Mouse (Mus musculus): ENCODE results near the gene Rock2. TPM values are rescaled to one million over a fixed set of nuclear protein-coding genes. Genes with fewer than 3 reads are reported as not detected.
A peak's percentile ranks its signal among the peaks of the same experiment; 100 is the strongest.
"Not testable (repeated sequence)": the region's sequence is repeated elsewhere in the genome, so short reads cannot be mapped to it uniquely, and the experiment has no call there.

The Rock2 gene
- polyA plus RNA-seq, 1 experiment from 2014 or later = 23.8 TPM

DNA sequence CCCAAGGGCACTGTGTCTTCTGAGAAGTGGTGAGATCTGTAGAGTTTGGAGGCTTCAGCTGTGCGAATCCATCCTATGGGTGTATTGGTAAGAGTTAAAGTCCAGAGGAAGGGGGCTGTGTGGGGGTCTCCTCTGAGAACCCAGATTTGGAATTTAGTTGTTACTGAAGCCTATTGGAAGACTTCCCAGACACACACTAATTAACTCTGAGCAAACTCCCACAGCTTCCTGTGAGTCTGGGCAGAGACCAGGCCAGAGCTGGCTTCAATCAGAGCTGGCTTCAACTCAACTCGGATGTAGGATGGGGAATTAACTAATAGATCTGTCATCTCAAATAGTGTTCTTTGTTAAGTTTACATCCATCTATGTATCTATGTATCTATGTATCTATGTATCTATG, 121.0 kb downstream of the Rock2 start:
- no peaks in the 10 kb centered on the region for H3K36me3 ChIP-seq (ENCODE audit: inconsistent target)
- no peaks in the 10 kb centered on the region for H3K79me2 ChIP-seq (ENCODE audit: inconsistent target)
- WGBS (ENCODE audit: missing documents) = 79% methylated on average over 2 of the region's 2 CpGs
- no peak overlapping the region for H3K27ac ChIP-seq
- H3K4me3 ChIP-seq (ENCODE audit: inconsistent target) = no peak overlapping the region

DNA sequence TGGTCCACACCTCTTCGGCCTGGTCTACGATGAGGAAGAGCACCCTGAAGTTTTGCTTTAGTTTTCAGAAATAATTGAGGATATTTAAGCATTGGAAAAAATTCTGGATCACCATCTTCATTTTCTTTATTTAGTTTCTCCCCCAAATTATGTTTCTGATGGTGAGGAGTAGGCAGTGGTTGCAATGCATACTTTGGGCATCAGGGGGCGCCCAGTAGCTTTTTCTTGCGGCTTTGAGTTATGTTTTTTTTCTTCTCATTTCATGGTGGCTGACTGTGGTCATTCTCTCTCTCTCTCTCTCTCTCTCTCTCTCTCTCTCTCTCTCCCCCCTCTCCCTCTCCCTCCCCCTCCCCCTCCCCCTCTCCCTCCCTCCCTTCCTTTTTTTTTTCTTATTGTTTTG, 123.8 kb downstream of the Rock2 start:
- H3K36me3 ChIP-seq (ENCODE audit: inconsistent target) = no peaks in the 10 kb centered on the region
- WGBS (ENCODE audit: missing documents) = 50% methylated on average over 2 of the region's 4 CpGs
- H3K4me3 ChIP-seq (ENCODE audit: inconsistent target) = no peak overlapping the region
- no peaks in the 10 kb centered on the region for H3K79me2 ChIP-seq (ENCODE audit: inconsistent target)
- H3K27ac ChIP-seq = no peak overlapping the region

DNA sequence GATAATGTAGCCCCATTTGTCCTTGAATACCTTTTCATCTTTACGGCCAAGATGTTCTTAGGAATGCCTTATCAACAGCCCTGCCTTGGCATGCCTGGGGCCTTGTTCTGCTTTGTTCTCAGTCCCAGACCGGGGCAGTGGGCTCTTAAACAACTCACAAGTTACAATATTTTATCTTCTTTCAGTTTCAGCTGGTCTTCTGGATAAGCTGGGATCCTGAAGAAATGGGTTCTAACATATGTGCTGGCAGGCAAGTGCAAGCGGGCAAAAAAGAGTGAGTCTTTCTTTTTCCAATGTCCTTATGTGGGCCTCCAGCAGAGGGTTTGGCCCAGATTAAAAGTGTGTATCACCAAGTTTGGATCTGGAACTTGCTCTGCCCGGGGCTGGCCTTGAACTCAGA, 126.4 kb downstream of the Rock2 start:
- H3K27ac ChIP-seq; H3K79me2 ChIP-seq (ENCODE audit: inconsistent target); H3K36me3 ChIP-seq (ENCODE audit: inconsistent target); H3K4me3 ChIP-seq (ENCODE audit: inconsistent target): not testable (repeated sequence)
- whole genome bisulfite sequencing (ENCODE audit: missing documents) = 89% methylated on average over 4 of the region's 4 CpGs

DNA sequence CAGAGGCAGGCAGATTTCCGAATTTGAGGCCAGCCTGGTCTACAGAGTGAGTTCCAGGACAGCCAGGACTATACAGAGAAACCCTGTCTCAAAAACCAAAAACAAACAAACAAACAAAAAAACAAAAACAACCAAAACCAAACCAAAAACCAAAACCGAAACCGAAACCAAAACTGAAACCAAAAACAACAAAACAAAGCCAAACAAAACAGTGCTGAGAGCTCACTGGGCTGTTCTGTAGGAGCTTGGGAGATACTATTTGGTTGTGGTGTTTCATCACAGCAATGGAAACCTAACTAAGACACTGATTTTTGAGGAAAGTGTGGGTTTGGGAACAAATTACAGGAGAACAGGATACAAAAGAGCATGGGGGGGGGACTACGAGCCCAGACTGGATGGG, 127.5 kb downstream of the Rock2 start:
- H3K4me3 ChIP-seq (ENCODE audit: inconsistent target) = no peak overlapping the region
- H3K79me2 ChIP-seq (ENCODE audit: inconsistent target) = no peaks in the 10 kb centered on the region
- H3K36me3 ChIP-seq (ENCODE audit: inconsistent target) = no peaks in the 10 kb centered on the region
- 95% methylated on average over 4 of the region's 4 CpGs for WGBS (ENCODE audit: missing documents)
- no peak overlapping the region for H3K27ac ChIP-seq

DNA sequence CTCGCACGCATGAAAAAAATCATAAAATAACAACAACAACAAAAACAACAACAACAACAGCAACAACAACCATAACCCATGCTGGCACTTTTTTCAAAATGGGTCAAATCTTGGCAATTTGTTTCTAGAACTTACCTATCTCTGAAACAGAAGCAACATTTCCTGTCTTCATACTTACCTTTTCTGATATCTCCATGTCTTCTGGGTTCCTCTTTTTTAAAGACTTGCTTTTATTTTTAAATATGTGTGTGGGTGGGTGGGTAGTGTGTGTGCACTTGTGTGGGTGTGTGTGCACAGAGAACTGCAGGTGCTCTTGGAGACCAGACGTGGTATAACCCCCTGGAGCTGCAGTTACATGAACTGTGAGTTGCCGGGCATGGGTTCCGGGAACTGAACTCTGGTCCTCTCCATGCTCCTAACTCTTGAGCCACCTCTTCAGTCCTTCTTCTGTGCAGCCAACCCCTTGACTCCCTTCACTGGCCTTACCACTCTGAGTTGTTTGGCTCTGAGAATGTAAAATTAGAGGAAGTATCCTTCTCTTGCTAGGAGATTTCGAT, 129.9 kb downstream of the Rock2 start:
- Histone ChIP-seq H3K36me3 (ENCODE audit: inconsistent target) (no peaks in the 10 kb centered on the region), H3K27ac (no peak overlapping the region), H3K79me2 (ENCODE audit: inconsistent target) (no peaks in the 10 kb centered on the region), H3K4me3 (ENCODE audit: inconsistent target) (no peak overlapping the region)
- 79% methylated on average over 6 of the region's 6 CpGs for WGBS (ENCODE audit: missing documents)

DNA sequence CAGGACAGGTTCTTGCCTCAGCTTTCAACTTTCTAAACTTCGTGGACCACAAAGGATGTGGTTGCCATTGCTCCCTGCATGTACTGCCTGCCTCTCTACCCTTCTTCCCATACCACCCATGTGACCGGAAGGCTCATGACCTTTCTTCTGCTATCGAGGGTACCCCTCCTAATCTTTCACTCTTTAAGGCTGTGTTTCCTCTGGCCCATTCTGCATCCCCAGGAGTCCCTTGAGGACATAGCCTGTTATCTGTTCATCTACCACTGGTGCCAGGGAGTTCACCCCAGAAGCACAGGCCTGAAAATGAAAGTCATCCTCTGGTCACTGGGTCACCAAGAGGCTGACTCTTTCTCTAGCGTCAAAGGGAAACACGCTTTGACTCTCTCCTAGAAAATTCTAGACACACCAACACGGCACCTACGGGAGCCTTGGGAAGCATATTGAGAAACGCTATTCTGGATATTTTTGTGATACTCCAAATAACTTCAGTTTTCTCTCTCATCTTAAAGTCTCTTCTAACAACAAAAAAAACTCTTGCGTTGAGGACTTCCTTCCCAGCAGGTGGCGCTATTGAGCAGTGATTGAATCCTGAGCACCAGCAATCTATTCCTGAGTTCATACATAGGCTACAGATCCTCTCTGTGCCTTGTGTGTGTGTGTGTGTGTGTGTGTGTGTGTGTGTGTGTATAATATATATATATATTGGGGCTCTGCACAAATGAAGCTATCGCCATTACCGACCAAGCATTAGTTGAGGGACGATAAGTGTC, 138.2 kb downstream of the Rock2 start:
- Histone ChIP-seq H3K27ac (no peak overlapping the region), H3K36me3 (ENCODE audit: inconsistent target) (no peaks in the 10 kb centered on the region), H3K4me3 (ENCODE audit: inconsistent target) (peak overlapping the region; percentile 12; the same call in 1 of the 2 replicates), H3K79me2 (ENCODE audit: inconsistent target) (no peaks in the 10 kb centered on the region)
- 24% methylated on average over 13 of the region's 13 CpGs for WGBS (ENCODE audit: missing documents)

DNA sequence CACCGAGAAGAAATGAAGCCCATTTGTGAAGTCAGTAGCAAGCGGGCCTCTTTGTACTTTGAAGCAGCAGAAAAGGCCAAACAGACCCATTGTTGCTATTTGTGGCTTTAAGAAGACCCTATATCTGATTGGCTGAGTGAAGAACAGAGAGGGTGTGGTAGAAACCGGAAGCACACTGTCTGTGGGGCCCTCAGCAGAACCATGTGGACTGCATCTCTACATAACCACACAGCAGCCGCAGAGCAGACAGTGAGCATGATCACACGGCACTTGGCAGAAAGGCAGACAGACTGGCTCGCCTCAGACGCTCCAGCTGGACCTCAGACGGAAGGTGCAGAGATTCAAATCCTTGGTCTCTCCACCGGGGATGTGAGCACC, 138.8 kb downstream of the Rock2 start:
- WGBS (ENCODE audit: missing documents) = 75% methylated on average over 9 of the region's 9 CpGs

DNA sequence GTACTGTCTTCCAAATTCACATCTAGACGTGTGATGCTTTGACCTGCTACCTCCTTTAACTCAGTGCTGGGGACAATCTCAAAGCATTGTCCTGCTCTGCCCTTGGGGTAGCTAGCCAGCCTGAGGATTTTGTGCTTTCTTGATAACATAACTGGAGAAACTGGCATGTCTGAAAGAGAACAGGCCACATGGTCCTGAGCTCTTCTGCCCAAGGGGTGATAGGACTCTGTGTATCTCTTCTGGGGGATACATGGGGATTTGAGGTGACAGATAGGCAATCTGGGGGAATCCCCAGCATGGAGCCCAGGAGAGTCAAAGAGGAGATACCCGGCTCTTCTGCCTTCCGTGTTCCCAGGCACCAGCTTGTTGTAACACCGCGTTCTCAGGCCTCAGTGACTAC, 140.0 kb downstream of the Rock2 start:
- WGBS (ENCODE audit: missing documents) = 94% methylated on average over 5 of the region's 5 CpGs
- Histone ChIP-seq H3K4me3 (ENCODE audit: inconsistent target) (no peak overlapping the region), H3K36me3 (ENCODE audit: inconsistent target) (no peaks in the 10 kb centered on the region), H3K27ac (no peak overlapping the region), H3K79me2 (ENCODE audit: inconsistent target) (no peaks in the 10 kb centered on the region)

More for the DNA sequence above, 138.8 kb downstream of the Rock2 start:
- Histone ChIP-seq H3K79me2 (ENCODE audit: inconsistent target) (no peaks in the 10 kb centered on the region), H3K27ac (no peak overlapping the region), H3K4me3 (ENCODE audit: inconsistent target) (no peak overlapping the region), H3K36me3 (ENCODE audit: inconsistent target) (no peaks in the 10 kb centered on the region)

DNA sequence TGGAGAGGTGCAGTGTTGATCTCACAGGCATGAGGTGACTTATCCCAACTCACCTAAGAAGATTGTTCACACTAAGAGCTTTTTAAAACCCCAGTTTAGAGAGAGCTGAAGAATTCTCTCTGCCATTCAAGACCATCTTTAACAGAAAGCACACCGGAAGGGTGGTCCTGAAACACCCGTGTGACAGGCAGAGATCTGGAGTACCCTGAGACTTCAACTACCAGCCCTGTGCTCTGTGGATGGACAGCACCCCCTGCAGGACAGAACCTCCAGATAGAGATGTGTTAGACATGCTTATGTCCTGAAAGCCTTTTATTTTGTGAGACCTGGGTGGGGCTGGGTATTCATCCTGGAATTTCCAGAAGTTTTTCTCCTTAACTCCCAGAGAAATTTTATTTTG, 140.4 kb downstream of the Rock2 start:
- Histone ChIP-seq H3K4me3 (ENCODE audit: inconsistent target) (no peak overlapping the region), H3K36me3 (ENCODE audit: inconsistent target) (no peaks in the 10 kb centered on the region), H3K79me2 (ENCODE audit: inconsistent target) (no peaks in the 10 kb centered on the region), H3K27ac (no peak overlapping the region)
- WGBS (ENCODE audit: missing documents) = 41% methylated on average over 2 of the region's 2 CpGs

DNA sequence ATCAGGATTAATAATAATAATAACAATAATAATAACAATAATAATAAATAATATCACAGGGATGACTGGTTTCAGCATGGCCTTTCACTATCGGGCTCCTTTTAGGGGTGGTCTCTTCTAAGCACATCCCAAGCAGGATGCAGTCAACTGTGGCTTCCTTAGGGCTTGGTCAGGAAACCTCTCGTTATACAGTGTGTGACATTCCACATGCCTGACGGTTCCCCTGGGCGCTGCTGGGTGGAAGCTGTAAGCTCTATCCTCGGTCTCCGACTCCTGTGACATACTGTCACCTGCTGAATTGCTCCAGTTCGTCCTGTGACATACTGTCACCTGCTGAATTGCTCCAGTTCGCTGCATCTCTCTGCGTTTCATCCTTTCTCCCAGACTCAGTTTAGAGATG, 141.8 kb downstream of the Rock2 start:
- no peak overlapping the region for H3K4me3 ChIP-seq (ENCODE audit: inconsistent target)
- H3K36me3 ChIP-seq (ENCODE audit: inconsistent target) = no peaks in the 10 kb centered on the region
- 79% methylated on average over 9 of the region's 9 CpGs for WGBS (ENCODE audit: missing documents)
- no peak overlapping the region for H3K27ac ChIP-seq
- H3K79me2 ChIP-seq (ENCODE audit: inconsistent target) = no peaks in the 10 kb centered on the region

DNA sequence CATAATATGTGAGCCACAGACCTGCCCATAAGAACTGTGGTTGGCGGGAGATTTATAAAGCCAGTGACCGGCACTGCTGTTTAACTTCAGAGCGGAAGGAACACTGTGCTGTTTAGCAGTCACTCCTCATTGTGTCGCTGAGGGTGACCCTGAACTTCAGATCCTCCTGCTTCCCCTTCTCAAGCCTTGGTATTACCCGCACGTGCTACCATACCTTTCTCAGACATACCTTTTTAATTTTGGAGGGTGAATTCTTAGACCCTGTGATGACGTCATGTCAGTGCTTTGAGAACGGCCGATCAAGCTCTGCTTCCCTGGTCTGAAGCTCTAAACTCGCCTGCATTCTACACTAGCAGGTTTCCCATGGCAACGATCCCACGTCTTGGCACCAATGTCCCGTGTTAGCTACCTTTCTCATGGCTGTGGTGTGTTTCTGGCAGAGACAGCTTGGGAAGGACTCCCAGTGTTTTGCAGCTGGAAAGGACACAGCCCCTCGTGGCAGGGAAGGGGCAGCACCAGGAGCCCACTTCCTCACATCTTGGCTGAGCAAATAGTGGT, 142.4 kb downstream of the Rock2 start:
- 53% methylated on average over 13 of the region's 14 CpGs for WGBS (ENCODE audit: missing documents)
- Histone ChIP-seq H3K79me2 (ENCODE audit: inconsistent target) (no peaks in the 10 kb centered on the region), H3K4me3 (ENCODE audit: inconsistent target) (no peak overlapping the region), H3K36me3 (ENCODE audit: inconsistent target) (no peaks in the 10 kb centered on the region), H3K27ac (no peak overlapping the region)

Other genes with a start within 250 kb of the Rock2 start
- gene Ntsr2, start 241.5 kb upstream of the Rock2 start, polyA plus RNA-seq (2018) = not detected in 3 replicates
- gene Greb1, start 94.0 kb upstream of the Rock2 start, polyA plus RNA-seq (2018) = 0.11 TPM in 1 of 3 replicates, not detected in the others
- 9.4 to 23.3 TPM (median 14.9 TPM) in 3 replicates for gene E2f6, start 83.9 kb upstream of the Rock2 start, polyA plus RNA-seq (2018)
- 83.0 to 111 TPM (median 90.5 TPM) in 3 replicates for gene Pqlc3, start 105.5 kb downstream of the Rock2 start, polyA plus RNA-seq (2018)
- 0.16 to 0.17 TPM in 2 of 3 replicates, not detected in the other for gene 2410004P03Rik, start 116.8 kb downstream of the Rock2 start, polyA plus RNA-seq (2018)

Measured in macrophage (primary cell).